Mouse (Mus musculus): ENCODE measurements at regions not wholly inside any gene's neighbourhood (a gene's known extent, or its start where the extent isn't known, plus 50 kb on each side); places are given as distances from the start of the nearest gene placed in this dataset.

DNA sequence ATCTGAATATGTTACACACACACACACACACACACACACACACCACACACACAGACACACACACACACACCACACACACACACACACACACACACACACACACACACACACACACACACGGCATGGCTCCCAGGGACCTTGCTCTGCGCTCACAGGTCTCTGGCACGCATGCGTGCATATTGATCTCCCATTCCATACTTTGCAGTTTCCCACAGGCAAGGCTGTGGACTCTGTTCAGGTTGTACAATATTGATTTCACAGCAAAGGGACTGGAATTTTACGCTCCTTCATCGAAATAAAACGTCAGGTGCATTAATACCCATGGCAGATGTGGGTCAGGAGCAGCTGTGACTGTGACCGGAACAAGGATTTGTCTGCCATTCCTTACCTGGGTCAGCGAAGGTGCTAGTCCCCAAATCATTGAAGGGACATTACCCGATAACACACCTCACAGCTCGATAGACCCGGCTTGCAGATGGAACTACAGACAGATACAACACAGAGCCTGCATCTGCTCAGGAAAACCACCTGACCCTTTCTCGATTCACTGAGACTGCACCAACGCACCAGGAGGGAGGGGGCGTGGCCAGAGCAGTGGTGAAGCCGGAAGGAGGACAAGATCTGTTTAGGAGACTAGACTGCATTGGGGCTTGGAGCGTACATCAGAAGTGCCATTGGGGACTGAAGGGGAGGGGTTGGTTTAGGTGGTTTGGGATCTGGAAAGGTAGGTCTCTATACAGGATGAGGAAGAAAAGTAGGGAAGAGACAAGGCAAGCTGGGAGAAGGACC lies 91.1 kb upstream of the Sulf2 start:
- TF ChIP-seq CTCF (IDR thresholded peaks at IDR 0.05; ENCODE audit: low read depth): no peak
- TF ChIP-seq EP300 (IDR thresholded peaks at IDR 0.05; ENCODE audit: low read depth): no peak
